In the genomic region with DNA sequence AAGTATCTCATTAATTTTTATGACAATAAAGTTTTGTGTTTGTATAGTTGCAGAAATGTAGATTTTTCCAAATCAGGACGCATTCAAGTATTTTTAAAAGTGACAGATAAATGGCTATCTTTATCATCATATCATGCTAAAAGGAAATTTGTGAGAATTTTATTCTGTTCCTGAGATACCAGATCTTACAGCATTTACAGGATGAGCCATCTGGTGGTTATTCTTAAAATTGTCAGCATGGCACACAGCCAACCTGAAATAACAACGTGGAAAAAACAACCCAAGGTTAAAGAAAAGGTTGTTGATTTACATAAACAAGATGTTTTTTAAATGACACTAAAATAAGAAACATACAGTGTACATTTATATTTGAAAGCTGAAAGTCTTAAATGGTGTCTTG, we compare ENCODE assay signal across 9 mouse cellular contexts.
A peak's percentile ranks its signal among the peaks of the same experiment; 100 is the strongest.
DNase-seq lines count a peak whose midpoint lies in the region; ATAC-seq and TF ChIP-seq lines count a peak whose summit lies in the region.
"Had no signal": no experiment of that assay in that cellular context is flagged by ENCODE, and none has a peak within 500 bp of the region (broad histone marks: within the 10 kb centered on the region; RNA-seq: fewer than 3 reads in every experiment).

No protein-coding gene starts in this region.

- H3K27ac ChIP-seq in heart, adult 2 months = no peak overlapping the region
- no peak overlapping the region for H3K27ac ChIP-seq in lung, embryonic 14.5 days (ENCODE audit: low read depth)
- H3K27ac ChIP-seq: limb, embryonic 12.5 days had no signal

- no peaks in the 10 kb centered on the region for H3K27me3 ChIP-seq in heart, adult 2 months (ENCODE audit: control insufficient read depth, insufficient read depth, low read length)
- H3K27me3 ChIP-seq in lung, embryonic 14.5 days (ENCODE audit: insufficient read depth, low read length) = no peaks in the 10 kb centered on the region
- H3K27me3 ChIP-seq: limb, embryonic 12.5 days had no signal

- intact Hi-C loops in heart, adult 2 months (cut with DNase I) = loop anchor here (10.0 kb wide), 1 partner anchor 579 kb away; no protein-coding TSS in a partner anchor
- intact Hi-C loops in heart, postnatal 36 days (cut with DNase I) = loop anchor here (10.0 kb wide), 1 partner anchor 579 kb away; no protein-coding TSS in a partner anchor

- no peak for ATAC-seq in lung, embryonic 14.5 days (ENCODE audit: insufficient read depth)
- no peak for ATAC-seq in erythroblast, adult 5-6 weeks (replicated peaks; ENCODE audit: low FRiP score, poor library complexity, severe bottlenecking)

- WGBS in heart, adult 2 months = 35% methylated on average over 2 of the region's 2 CpGs
- WGBS in lung, embryonic 14.5 days = 28% methylated on average over 2 of the region's 2 CpGs

- peak; percentile 46 for TF ChIP-seq CTCF in heart, adult 2 months (IDR thresholded peaks at IDR 0.05)
- TF ChIP-seq CTCF in lung, embryonic 14.5 days (IDR thresholded peaks at IDR 0.05; ENCODE audit: low read depth) = 0 out of 2 replicates have a peak, but pooled peaks have one; percentile 35

- H3K4me3 ChIP-seq in heart, adult 2 months = no peak overlapping the region
- no peak overlapping the region for H3K4me3 ChIP-seq in lung, embryonic 14.5 days (ENCODE audit: low read depth, low read length)
- H3K4me3 ChIP-seq: limb, embryonic 12.5 days had no signal

- no peaks in the 10 kb centered on the region for H3K79me2 ChIP-seq in heart, adult 2 months (replicated peaks; ENCODE audit: control insufficient read depth, insufficient read depth, low read length)

- TF ChIP-seq EP300 in heart, adult 2 months (IDR thresholded peaks at IDR 0.05; ENCODE audit: insufficient read depth, low read depth, low read length) = no peak

- no peaks in the 10 kb centered on the region for H3K36me3 ChIP-seq in heart, adult 2 months (ENCODE audit: control insufficient read depth, insufficient read depth, low read length)
- H3K36me3 ChIP-seq in lung, embryonic 14.5 days (ENCODE audit: insufficient read depth) = no peaks in the 10 kb centered on the region
- H3K36me3 ChIP-seq: limb, embryonic 12.5 days had no signal

- no peaks in the 10 kb centered on the region for H3K4me1 ChIP-seq in heart, adult 2 months (ENCODE audit: control insufficient read depth, insufficient read depth, low read length)
- H3K4me1 ChIP-seq in lung, embryonic 14.5 days (ENCODE audit: insufficient read depth) = no peaks in the 10 kb centered on the region
- H3K4me1 ChIP-seq: limb, embryonic 12.5 days had no signal

- DNase-seq in heart, adult 2 months = no peak
- no peak for DNase-seq in heart, postnatal 36 days
- peak; percentile 72 for DNase-seq in lung, embryonic 14.5 days
- no peak for DNase-seq in lung, postnatal 4 days
- DNase-seq in brain, adult 2 months (ENCODE audit: low read depth, low spot score) = peak; percentile 84
- peak; percentile 13 to 14 for DNase-seq in kidney, postnatal 4 days
- DNase-seq in urinary bladder, postnatal 10 days (ENCODE audit: low spot score) = no peak

- no peak overlapping the region for H3K4me2 ChIP-seq in lung, embryonic 14.5 days
- H3K4me2 ChIP-seq: limb, embryonic 12.5 days had no signal

- no peak for TF ChIP-seq POLR2A in heart, adult 2 months (IDR thresholded peaks at IDR 0.05; ENCODE audit: insufficient read depth, low read depth, low read length)

- H3K9ac ChIP-seq in heart, adult 2 months (ENCODE audit: low read depth, low read length) = no peak overlapping the region
- no peak overlapping the region for H3K9ac ChIP-seq in lung, embryonic 14.5 days
- H3K9ac ChIP-seq: limb, embryonic 12.5 days had no signal

- H3K9me3 ChIP-seq in lung, embryonic 14.5 days (ENCODE audit: low read depth, low read length) = no peaks in the 10 kb centered on the region
- H3K9me3 ChIP-seq: limb, embryonic 12.5 days had no signal

Comparison
In these comparisons a context has a peak if more than half of its experiments do, and no peak if none do; other contexts are left out.
1. DNase-seq: peak in lung, embryonic 14.5 days (single experiment), brain, adult 2 months (single experiment) and kidney, postnatal 4 days (2 of 2); none in heart, adult 2 months (0 of 2), heart, postnatal 36 days (0 of 2), lung, postnatal 4 days (0 of 2) and urinary bladder, postnatal 10 days (single experiment).